Mouse (Mus musculus): Measurements from ENCODE around the gene Gm1979. TPM values are rescaled to one million over a fixed set of nuclear protein-coding genes. Genes with fewer than 3 reads are reported as not detected.
"Not testable (repeated sequence)": the region's sequence is repeated elsewhere in the genome, so short reads cannot be mapped to it uniquely, and the experiment has no call there.

The Gm1979 gene
- polyA plus RNA-seq (2014; fragmentation: Nextera tagmentation; extraction: Ambion mirVana) = not detected in 2 replicates

- H3K9me3 ChIP-seq (ENCODE audit: control insufficient read depth, low read length); DNase-seq (ENCODE audit: low spot score); H3K27me3 ChIP-seq (ENCODE audit: control insufficient read depth, insufficient read depth, low read length); H3K4me2 ChIP-seq (replicated peaks; ENCODE audit: low read depth, low read length); H3K4me1 ChIP-seq (replicated peaks; ENCODE audit: control insufficient read depth, insufficient read depth, low read length); ATAC-seq (ENCODE audit: low FRiP score); H3K4me3 ChIP-seq (ENCODE audit: low read depth, low read length); H3K9ac ChIP-seq (ENCODE audit: low read depth, low read length); H3K27ac ChIP-seq (ENCODE audit: low read depth, low read length); H3K36me3 ChIP-seq (ENCODE audit: control insufficient read depth, insufficient read depth, low read length): not testable (repeated sequence)
- 92% methylated on average over 1 of the region's 2 CpGs for WGBS
Measured at GRCm38 (mm10) chr5:26004698-26005097, at the start of gene Gm1979. Gm1979 (minus strand) TSS chr5:26004798.

GRCm38 (mm10) chr5:26039458-26039857 is 34.9 kb upstream of the Gm1979 start, which contains the start of gene Speer4a:
Speer4a (minus strand) TSS chr5:26039558.
- not testable (repeated sequence) for H3K27ac ChIP-seq (ENCODE audit: low read depth, low read length); H3K9me3 ChIP-seq (ENCODE audit: control insufficient read depth, low read length); H3K4me3 ChIP-seq (ENCODE audit: low read depth, low read length); H3K9ac ChIP-seq (ENCODE audit: low read depth, low read length); H3K4me2 ChIP-seq (replicated peaks; ENCODE audit: low read depth, low read length); H3K36me3 ChIP-seq (ENCODE audit: control insufficient read depth, insufficient read depth, low read length); DNase-seq (ENCODE audit: low spot score); H3K27me3 ChIP-seq (ENCODE audit: control insufficient read depth, insufficient read depth, low read length); H3K4me1 ChIP-seq (replicated peaks; ENCODE audit: control insufficient read depth, insufficient read depth, low read length); ATAC-seq (ENCODE audit: low FRiP score)
- WGBS = 77% methylated on average over 2 of the region's 2 CpGs

GRCm38 (mm10) chr5:26022816-26023215 is 18.2 kb upstream of the Gm1979 start, which contains the start of gene Gm5862:
Gm5862 (minus strand) TSS chr5:26022916.
- not testable (repeated sequence) for ATAC-seq (ENCODE audit: low FRiP score); H3K4me3 ChIP-seq (ENCODE audit: low read depth, low read length); H3K4me1 ChIP-seq (replicated peaks; ENCODE audit: control insufficient read depth, insufficient read depth, low read length); H3K4me2 ChIP-seq (replicated peaks; ENCODE audit: low read depth, low read length); H3K27me3 ChIP-seq (ENCODE audit: control insufficient read depth, insufficient read depth, low read length); H3K9me3 ChIP-seq (ENCODE audit: control insufficient read depth, low read length); H3K27ac ChIP-seq (ENCODE audit: low read depth, low read length); DNase-seq (ENCODE audit: low spot score); H3K9ac ChIP-seq (ENCODE audit: low read depth, low read length); H3K36me3 ChIP-seq (ENCODE audit: control insufficient read depth, insufficient read depth, low read length)
- no CpG with 5 or more reads among the region's 3 CpGs for WGBS

- not testable (repeated sequence) for H3K4me2 ChIP-seq (replicated peaks; ENCODE audit: low read depth, low read length); H3K4me1 ChIP-seq (replicated peaks; ENCODE audit: control insufficient read depth, insufficient read depth, low read length); H3K36me3 ChIP-seq (ENCODE audit: control insufficient read depth, insufficient read depth, low read length); H3K9me3 ChIP-seq (ENCODE audit: control insufficient read depth, low read length); H3K9ac ChIP-seq (ENCODE audit: low read depth, low read length); H3K4me3 ChIP-seq (ENCODE audit: low read depth, low read length); DNase-seq (ENCODE audit: low spot score); H3K27me3 ChIP-seq (ENCODE audit: control insufficient read depth, insufficient read depth, low read length); H3K27ac ChIP-seq (ENCODE audit: low read depth, low read length)
- peak; percentile 27 for ATAC-seq (ENCODE audit: low FRiP score)
- WGBS = 71% methylated on average over 6 of the region's 7 CpGs
Measured at GRCm38 (mm10) chr5:26007697-26008096, 3.1 kb upstream of the Gm1979 start.

GRCm38 (mm10) chr5:26006937-26007695 is 2.5 kb upstream of the Gm1979 start:
- peak overlapping the region; percentile 75 for H3K4me2 ChIP-seq (replicated peaks; ENCODE audit: low read depth, low read length)
- peak overlapping the region; percentile 40 for H3K4me3 ChIP-seq (ENCODE audit: low read depth, low read length)
- not testable (repeated sequence) for H3K36me3 ChIP-seq (ENCODE audit: control insufficient read depth, insufficient read depth, low read length); H3K27ac ChIP-seq (ENCODE audit: low read depth, low read length); H3K4me1 ChIP-seq (replicated peaks; ENCODE audit: control insufficient read depth, insufficient read depth, low read length); H3K9me3 ChIP-seq (ENCODE audit: control insufficient read depth, low read length); H3K27me3 ChIP-seq (ENCODE audit: control insufficient read depth, insufficient read depth, low read length)
- peak overlapping the region; percentile 39 for H3K9ac ChIP-seq (ENCODE audit: low read depth, low read length)
- ATAC-seq (ENCODE audit: low FRiP score) (peak; percentile 89), DNase-seq (ENCODE audit: low spot score) (peak; percentile 72)
- 24% methylated on average over 40 of the region's 45 CpGs for WGBS

GRCm38 (mm10) chr5:25988550-25988949 is 16.0 kb downstream of the Gm1979 start, which contains the start of gene Gm21698:
Gm21698 (minus strand) TSS chr5:25988650.
- not testable (repeated sequence) for H3K4me3 ChIP-seq (ENCODE audit: low read depth, low read length); H3K4me2 ChIP-seq (replicated peaks; ENCODE audit: low read depth, low read length); H3K27me3 ChIP-seq (ENCODE audit: control insufficient read depth, insufficient read depth, low read length); DNase-seq (ENCODE audit: low spot score); H3K9ac ChIP-seq (ENCODE audit: low read depth, low read length); H3K4me1 ChIP-seq (replicated peaks; ENCODE audit: control insufficient read depth, insufficient read depth, low read length); H3K27ac ChIP-seq (ENCODE audit: low read depth, low read length); H3K36me3 ChIP-seq (ENCODE audit: control insufficient read depth, insufficient read depth, low read length); H3K9me3 ChIP-seq (ENCODE audit: control insufficient read depth, low read length); ATAC-seq (ENCODE audit: low FRiP score)
- WGBS = no CpG with 5 or more reads among the region's 3 CpGs

- ATAC-seq (ENCODE audit: low FRiP score); H3K36me3 ChIP-seq (ENCODE audit: control insufficient read depth, insufficient read depth, low read length); H3K9ac ChIP-seq (ENCODE audit: low read depth, low read length); DNase-seq (ENCODE audit: low spot score); H3K4me2 ChIP-seq (replicated peaks; ENCODE audit: low read depth, low read length); H3K27me3 ChIP-seq (ENCODE audit: control insufficient read depth, insufficient read depth, low read length); H3K4me1 ChIP-seq (replicated peaks; ENCODE audit: control insufficient read depth, insufficient read depth, low read length); H3K27ac ChIP-seq (ENCODE audit: low read depth, low read length); H3K4me3 ChIP-seq (ENCODE audit: low read depth, low read length); H3K9me3 ChIP-seq (ENCODE audit: control insufficient read depth, low read length): not testable (repeated sequence)
- WGBS = no CpG with 5 or more reads among the region's 2 CpGs
Measured at GRCm38 (mm10) chr5:25972563-25972962, 32.0 kb downstream of the Gm1979 start, which contains the start of gene Gm21680. Gm21680 (minus strand) TSS chr5:25972663.

- not testable (repeated sequence) for H3K27ac ChIP-seq (ENCODE audit: low read depth, low read length); H3K4me3 ChIP-seq (ENCODE audit: low read depth, low read length); ATAC-seq (ENCODE audit: low FRiP score); H3K27me3 ChIP-seq (ENCODE audit: control insufficient read depth, insufficient read depth, low read length); H3K36me3 ChIP-seq (ENCODE audit: control insufficient read depth, insufficient read depth, low read length); H3K9ac ChIP-seq (ENCODE audit: low read depth, low read length); H3K9me3 ChIP-seq (ENCODE audit: control insufficient read depth, low read length); DNase-seq (ENCODE audit: low spot score); H3K4me1 ChIP-seq (replicated peaks; ENCODE audit: control insufficient read depth, insufficient read depth, low read length)
- H3K4me2 ChIP-seq (replicated peaks; ENCODE audit: low read depth, low read length) = peak overlapping the region; percentile 23; the same call in 1 of the 2 replicates
- 61% methylated on average over 16 of the region's 17 CpGs for WGBS
Measured at GRCm38 (mm10) chr5:25957050-25957449, 47.5 kb downstream of the Gm1979 start.

GRCm38 (mm10) chr5:25956611-25957010 is 48.0 kb downstream of the Gm1979 start:
- H3K27ac ChIP-seq (ENCODE audit: low read depth, low read length); ATAC-seq (ENCODE audit: low FRiP score); H3K36me3 ChIP-seq (ENCODE audit: control insufficient read depth, insufficient read depth, low read length); H3K9ac ChIP-seq (ENCODE audit: low read depth, low read length); H3K9me3 ChIP-seq (ENCODE audit: control insufficient read depth, low read length); H3K4me1 ChIP-seq (replicated peaks; ENCODE audit: control insufficient read depth, insufficient read depth, low read length); H3K27me3 ChIP-seq (ENCODE audit: control insufficient read depth, insufficient read depth, low read length): not testable (repeated sequence)
- peak overlapping the region; percentile 23 for H3K4me2 ChIP-seq (replicated peaks; ENCODE audit: low read depth, low read length)
- DNase-seq (ENCODE audit: low spot score) = peak; percentile 31
- peak overlapping the region; percentile 17; the same call in 1 of the 2 replicates for H3K4me3 ChIP-seq (ENCODE audit: low read depth, low read length)
- 33% methylated on average over 32 of the region's 32 CpGs for WGBS

Data from hindbrain, embryonic 11.5 days (tissue).